Mouse (Mus musculus) urinary bladder, postnatal 0 days (tissue): ENCODE data around the gene Lrrc75b. TPM values are rescaled to one million over a fixed set of nuclear protein-coding genes. Genes with fewer than 3 reads are reported as not detected.

Experiments used
- polyA plus RNA-seq: library from polyadenylated mRNA; unstranded; fragments of >200 nt; fragmentation: Nextera tagmentation; extraction: Ambion mirVana; gene quantifications from 2 replicates; pipeline ENCODE4 v1.2.1, GENCODE M21; 2015

The Lrrc75b gene
- polyA plus RNA-seq = 3.7 and 5.4 TPM in 2 replicates

DNA sequence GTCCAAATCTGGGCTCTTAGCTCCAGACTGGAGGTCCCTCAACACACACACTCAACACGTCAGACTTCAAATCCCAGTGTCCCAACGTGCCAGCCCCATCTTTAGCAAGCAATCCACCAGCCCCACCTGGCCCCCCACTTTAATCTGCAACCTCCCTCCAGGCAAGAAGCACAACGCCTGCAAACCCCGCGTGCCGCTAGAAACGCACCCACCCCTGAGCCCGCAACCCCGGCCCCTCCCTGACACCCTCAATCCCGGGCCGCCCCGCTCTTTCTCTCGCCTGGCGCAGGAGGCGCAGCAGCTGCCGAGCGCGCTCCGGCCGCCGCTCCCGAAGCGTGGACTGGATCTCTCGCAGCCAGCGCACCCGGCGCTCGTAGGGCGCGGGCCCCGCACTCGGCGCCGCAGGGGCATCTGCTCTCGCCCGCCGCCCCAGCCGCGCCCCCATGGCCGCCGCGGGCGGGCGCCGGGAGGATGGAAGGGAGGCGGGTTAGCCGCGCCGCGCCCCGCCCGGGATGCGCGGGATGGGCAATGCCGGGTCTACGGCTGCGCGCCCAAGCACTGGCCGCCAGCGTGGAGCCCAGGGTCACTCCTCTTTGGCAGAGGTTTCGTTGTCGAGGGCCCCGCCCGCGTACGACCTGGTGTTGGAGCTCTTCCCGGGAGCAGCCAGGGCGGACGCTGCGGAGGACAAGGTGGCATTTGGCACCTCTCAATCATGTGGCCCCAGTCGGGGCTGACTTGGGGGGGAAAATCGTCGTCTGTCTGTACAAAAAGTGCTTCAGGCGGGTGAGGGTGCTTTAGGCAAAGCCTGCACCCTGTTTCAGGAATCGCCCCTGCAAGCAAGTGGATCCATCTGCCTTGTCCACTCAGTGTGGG, at the start of gene Lrrc75b:
Lrrc75b (minus strand) TSS at position 655 of the 873 bp plus-strand sequence.

DNA sequence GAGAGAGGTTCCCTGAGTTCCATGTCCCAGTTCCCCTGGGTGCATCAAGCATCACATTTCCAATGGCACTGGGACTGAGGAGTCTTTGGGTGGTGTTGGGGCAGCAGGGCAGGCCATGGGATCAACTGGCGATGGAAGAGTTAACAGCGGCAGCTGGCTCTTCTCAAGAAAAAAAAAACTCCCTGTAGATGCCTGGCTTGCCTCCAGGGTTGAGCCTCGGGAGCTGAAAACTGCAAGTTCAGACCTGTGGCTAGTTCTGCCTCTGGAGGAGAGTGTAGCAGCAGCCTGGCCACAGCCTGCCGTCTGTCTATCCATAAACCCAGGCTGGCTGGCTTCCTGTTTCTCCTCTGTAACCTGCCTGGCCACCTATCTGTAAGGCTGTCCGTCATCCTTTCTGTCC, 29.0 kb upstream of the Lrrc75b start, which contains the start of gene Ggt5:
Ggt5 (plus strand) TSS at position 212 of the 400 bp plus-strand sequence.

DNA sequence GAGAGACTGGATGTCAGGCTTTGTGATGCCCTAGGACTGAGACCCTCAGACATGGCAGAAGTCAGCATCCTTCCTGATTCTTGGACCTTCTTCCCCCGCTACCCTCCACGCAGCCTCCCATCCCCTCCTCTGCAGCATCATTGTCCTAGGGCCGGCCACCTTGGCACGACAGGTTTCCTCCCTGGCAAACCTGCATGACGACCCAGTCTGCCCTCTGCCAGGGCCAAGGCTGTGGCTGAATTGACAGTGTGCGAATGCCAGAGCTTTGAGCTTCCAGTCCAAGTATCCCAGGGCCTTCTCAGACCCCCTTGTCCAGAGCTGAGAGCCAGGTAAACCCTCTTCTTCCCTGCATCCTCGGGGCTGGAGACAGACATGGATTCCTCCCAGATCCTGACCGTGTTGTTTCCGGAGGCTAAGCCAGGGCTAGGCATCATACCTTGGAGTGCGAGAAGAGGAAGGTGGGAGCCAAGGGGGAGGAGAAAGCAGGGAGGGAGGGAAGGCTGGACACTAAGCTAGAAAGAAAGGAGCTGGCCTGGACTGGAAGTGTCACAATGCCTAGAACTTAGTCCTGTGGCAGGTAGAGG, 1.0 kb upstream of the Lrrc75b start, which contains the start of gene Ggt1:
Ggt1 (plus strand) TSS at position 534 of the 584 bp plus-strand sequence.

DNA sequence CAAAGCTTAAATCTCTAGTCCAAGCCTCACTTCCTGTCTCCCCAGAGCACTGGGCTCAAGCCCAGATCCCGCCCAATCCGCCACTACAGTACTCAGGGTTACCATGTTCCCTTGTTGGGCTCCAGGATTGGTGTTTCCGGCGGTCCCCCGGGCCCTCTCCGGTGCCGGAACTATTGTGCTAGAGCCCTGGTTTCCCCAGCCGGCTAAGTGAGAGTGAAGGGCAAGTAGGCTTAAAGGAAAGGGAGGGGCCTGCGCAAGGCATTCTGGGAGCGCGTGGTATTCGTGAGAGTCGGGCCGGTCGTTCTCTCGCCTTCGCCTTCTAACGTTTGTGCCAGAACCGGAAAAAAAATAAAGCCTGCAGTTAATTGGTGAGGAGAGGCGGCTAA, 42.4 kb downstream of the Lrrc75b start, which contains the start of gene Gucd1:
Gucd1 (minus strand) TSS at position 215 of the 386 bp plus-strand sequence.

DNA sequence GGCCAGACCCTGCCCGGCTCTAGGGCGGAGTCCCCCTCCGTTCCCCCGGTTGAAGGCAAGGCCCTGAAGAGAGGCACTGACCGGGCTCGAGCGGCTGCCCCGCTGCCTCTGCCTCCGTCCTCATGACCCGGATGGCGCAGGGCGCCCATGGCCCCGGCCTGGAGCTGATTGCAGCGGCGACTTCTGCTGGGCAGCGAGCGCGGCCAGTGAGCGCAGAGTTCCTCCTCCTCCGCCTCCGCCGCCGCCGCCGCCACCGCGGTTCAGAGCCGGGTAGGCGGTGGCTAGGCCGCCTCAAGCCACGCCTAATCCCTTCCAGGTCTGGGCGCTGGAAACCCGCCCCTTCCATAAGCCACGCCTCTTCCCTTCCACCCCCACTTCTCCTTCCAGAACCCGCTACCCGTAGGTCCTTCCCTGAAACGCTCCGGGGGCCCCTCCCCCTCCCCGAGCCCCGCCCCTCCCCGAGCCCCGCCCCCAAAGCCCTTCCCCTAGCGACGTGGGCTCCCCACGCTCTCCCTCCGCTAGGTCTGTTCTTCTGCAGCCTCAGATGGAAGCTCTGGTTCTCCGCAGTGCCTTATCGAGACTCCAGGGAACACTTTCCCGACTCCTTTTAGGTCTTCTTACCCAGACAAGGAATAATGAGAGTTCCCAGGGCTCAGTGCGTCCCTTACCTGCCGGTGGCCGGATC, 42.9 kb downstream of the Lrrc75b start, which contains the start of gene Snrpd3:
Snrpd3 (plus strand) TSS at position 479 of the 685 bp plus-strand sequence.

Other genes starting within 250 kb of the Lrrc75b start
- 1.3 and 1.4 TPM in 2 replicates for gene Adora2a, start 243.5 kb downstream of the Lrrc75b start, polyA plus RNA-seq
- gene Upb1, start 159.2 kb downstream of the Lrrc75b start, polyA plus RNA-seq = 0.18 and 0.22 TPM in 2 replicates
- 80.1 and 83.1 TPM in 2 replicates for gene Snrpd3, start 42.8 kb downstream of the Lrrc75b start, polyA plus RNA-seq
- 19.7 and 21.3 TPM in 2 replicates for gene Gucd1, start 42.4 kb downstream of the Lrrc75b start, polyA plus RNA-seq
- 0.36 TPM in 1 of 2 replicates, not detected in the other for gene Ggt1, start 1.3 kb upstream of the Lrrc75b start, polyA plus RNA-seq
- gene Ggt5, start 29.0 kb upstream of the Lrrc75b start, polyA plus RNA-seq = 1.2 and 1.9 TPM in 2 replicates
- gene Susd2, start 83.7 kb upstream of the Lrrc75b start, polyA plus RNA-seq = 79.5 and 108 TPM in 2 replicates
- gene Cabin1, start 204.0 kb upstream of the Lrrc75b start, polyA plus RNA-seq = 17.0 and 18.6 TPM in 2 replicates
- gene Ddt, start 213.1 kb upstream of the Lrrc75b start, polyA plus RNA-seq = 45.8 and 51.8 TPM in 2 replicates
- gene Gm20441, start 220.6 kb upstream of the Lrrc75b start, polyA plus RNA-seq = 0.28 and 1.0 TPM in 2 replicates
- 60.8 and 65.5 TPM in 2 replicates for gene Gstt3, start 221.1 kb upstream of the Lrrc75b start, polyA plus RNA-seq
- 49.2 and 49.8 TPM in 2 replicates for gene Gstt1, start 238.3 kb upstream of the Lrrc75b start, polyA plus RNA-seq